Mouse (Mus musculus) brain, adult 2 months (tissue): ENCODE measurements around the gene Mdga2.

Source experiments
- DNase-seq: peaks from one replicate; pipeline ENCODE4 v3.0.0; 2011; ENCODE audit warnings: low read depth, low spot score

Mdga2 gene

GRCm38 (mm10) chr12:67056621-67057020 lies 165.7 kb downstream of the Mdga2 start:
- no peak for DNase-seq

- DNase-seq, result peak; percentile 71
Observed at GRCm38 (mm10) chr12:67045099-67045750, 177.1 kb downstream of the Mdga2 start.

- DNase-seq, result peak; percentile 47
Observed at GRCm38 (mm10) chr12:67041865-67042264, 180.5 kb downstream of the Mdga2 start.

- DNase-seq, result no peak
Observed at GRCm38 (mm10) chr12:67035509-67036261, 186.7 kb downstream of the Mdga2 start.

- DNase-seq, result peak; percentile 56
Observed at GRCm38 (mm10) chr12:67017192-67017591, 205.2 kb downstream of the Mdga2 start.

- peak; percentile 84 for DNase-seq
Observed at GRCm38 (mm10) chr12:67011368-67011767, 211.0 kb downstream of the Mdga2 start.

- DNase-seq, result no peak
Observed at GRCm38 (mm10) chr12:67010318-67010717, 212.0 kb downstream of the Mdga2 start.

GRCm38 (mm10) chr12:67009191-67009590 lies 213.2 kb downstream of the Mdga2 start:
- DNase-seq, result peak; percentile 54

GRCm38 (mm10) chr12:66954129-66954528 lies 268.2 kb downstream of the Mdga2 start:
- DNase-seq, result no peak

GRCm38 (mm10) chr12:66915741-66916140 lies 306.6 kb downstream of the Mdga2 start:
- DNase-seq, result no peak

- no peak for DNase-seq
Observed at GRCm38 (mm10) chr12:66899366-66899765, 323.0 kb downstream of the Mdga2 start.

GRCm38 (mm10) chr12:66896790-66897189 lies 325.6 kb downstream of the Mdga2 start:
- DNase-seq, result no peak

- DNase-seq, result no peak
Observed at GRCm38 (mm10) chr12:66890296-66890695, 332.1 kb downstream of the Mdga2 start.

- DNase-seq, result peak; percentile 54
Observed at GRCm38 (mm10) chr12:66889276-66889675, 333.1 kb downstream of the Mdga2 start.

- DNase-seq, result peak; percentile 35
Observed at GRCm38 (mm10) chr12:66888636-66889035, 333.7 kb downstream of the Mdga2 start.

GRCm38 (mm10) chr12:66866199-66866598 lies 356.1 kb downstream of the Mdga2 start:
- DNase-seq, result peak; percentile 27

- peak; percentile 46 for DNase-seq
Observed at GRCm38 (mm10) chr12:66853167-66853566, 369.2 kb downstream of the Mdga2 start.

GRCm38 (mm10) chr12:66840336-66840735 lies 382.0 kb downstream of the Mdga2 start:
- peak; percentile 77 for DNase-seq

GRCm38 (mm10) chr12:66755653-66756052 lies 466.7 kb downstream of the Mdga2 start:
- peak; percentile 39 for DNase-seq

- peak; percentile 60 for DNase-seq
Observed at GRCm38 (mm10) chr12:66734536-66734935, 487.8 kb downstream of the Mdga2 start.

GRCm38 (mm10) chr12:66724474-66724873 lies 497.9 kb downstream of the Mdga2 start:
- DNase-seq, result no peak

GRCm38 (mm10) chr12:66708334-66708733 lies 514.0 kb downstream of the Mdga2 start:
- peak; percentile 26 for DNase-seq

- DNase-seq, result peak; percentile 11
Observed at GRCm38 (mm10) chr12:66707431-66707830, 514.9 kb downstream of the Mdga2 start.
